In the genomic region with DNA sequence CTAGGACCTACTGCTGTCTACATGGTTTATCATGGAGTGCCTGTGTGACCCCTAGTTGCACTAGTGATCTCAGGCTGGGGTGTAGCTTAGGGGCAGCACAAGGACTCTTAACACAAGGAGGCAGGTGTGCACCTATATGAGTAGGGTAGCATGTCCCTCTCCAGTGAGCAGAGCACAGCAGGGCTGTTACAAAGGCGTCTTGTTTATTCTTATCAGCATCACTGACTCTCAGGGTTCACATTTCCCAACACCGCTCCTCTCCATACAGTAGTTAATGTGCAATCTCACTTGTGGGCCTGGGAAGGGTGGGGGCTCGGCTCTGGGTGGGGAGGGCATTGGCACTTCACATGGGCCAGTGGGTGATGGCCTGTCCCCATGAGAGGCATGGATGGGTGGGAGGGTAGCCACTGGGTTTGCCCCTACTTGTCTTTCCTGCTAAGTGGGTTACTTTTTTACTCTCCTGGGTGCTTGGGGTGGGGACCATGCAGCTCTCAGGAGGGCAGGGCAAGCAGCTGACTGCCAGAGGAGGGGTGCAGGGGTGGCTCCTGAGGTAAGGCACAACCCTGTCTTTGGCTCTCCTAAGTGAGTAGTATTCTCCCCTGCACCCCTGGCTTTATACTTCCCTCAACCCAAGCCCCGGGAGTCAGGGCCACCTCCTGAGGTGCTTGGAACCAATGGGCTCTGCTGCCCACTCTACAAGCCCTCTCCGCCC, we compare ENCODE assay signal across 1 mouse cellular context.
TF ChIP-seq lines count a peak whose summit lies in the region.

No protein-coding gene starts in this region.

TF ChIP-seq in CH12.LX, 34 proteins besides CTCF, POLR2A, EP300 and RAD21:
- TF ChIP-seq POLR2AphosphoS2 (IDR thresholded peaks at IDR 0.05; ENCODE audit: low read depth, low read length) = 0 out of 2 replicates have a peak, but pooled peaks have one; percentile 29
